Mouse (Mus musculus) neural tube, embryonic 12.5 days (tissue): Measurements from ENCODE around the gene Kif2a. TPM values are rescaled to one million over a fixed set of nuclear protein-coding genes. Genes with fewer than 3 reads are reported as not detected.
A peak's percentile ranks its signal among the peaks of the same experiment; 100 is the strongest.
"Not testable (repeated sequence)": the region's sequence is repeated elsewhere in the genome, so short reads cannot be mapped to it uniquely, and the experiment has no call there.

ENCODE experiments used
- ATAC-seq: fragments of 200-750 bp; cut with Nextera tagmentation; 2 replicates; pipeline ENCODE4 v1.8.0; 2017; ENCODE audit warnings: low read depth, mild to moderate bottlenecking, moderate TSS enrichment, moderate library complexity; ENCODE audit not compliant: low FRiP score
- H3K27ac ChIP-seq: fragments of 300-500 bp; sonication (generic); 2 replicates; pipeline ENCODE4 v1.5.1; 2016
- H3K27me3 ChIP-seq: fragments of 300-500 bp; sonication (generic); replicated peaks from 2 replicates; pipeline ENCODE4 v1.6.1; 2016; ENCODE audit warnings: mild to moderate bottlenecking
- H3K36me3 ChIP-seq: fragments of 300-500 bp; sonication (generic); 2 replicates; pipeline ENCODE4 v1.6.1; 2016; ENCODE audit warnings: mild to moderate bottlenecking
- H3K4me1 ChIP-seq: fragments of 300-500 bp; sonication (generic); 2 replicates; pipeline ENCODE4 v1.6.1; 2016
- H3K4me2 ChIP-seq: fragments of 300-500 bp; sonication (generic); replicated peaks from 2 replicates; pipeline ENCODE4 v1.6.1; 2016; ENCODE audit warnings: mild to moderate bottlenecking
- H3K4me3 ChIP-seq: fragments of 300-500 bp; sonication (generic); 2 replicates; pipeline ENCODE4 v1.5.1; 2016
- H3K9ac ChIP-seq: fragments of 300-500 bp; sonication (generic); 2 replicates; pipeline ENCODE4 v1.6.1; 2016; ENCODE audit warnings: mild to moderate bottlenecking
- H3K9me3 ChIP-seq: fragments of 300-500 bp; sonication (generic); 2 replicates; pipeline ENCODE4 v1.6.1; 2016; ENCODE audit warnings: mild to moderate bottlenecking
- WGBS: fragments of 180-500 bp; shearing (Covaris S2); methylation state at CpG from one replicate; pipeline ENCODE4 v1.1.7; 2016; 5-methylcytosine and 5-hydroxymethylcytosine counted together
- polyA plus RNA-seq: library from polyadenylated mRNA; unstranded; fragments of >200 nt; fragmentation: Nextera tagmentation; extraction: Ambion mirVana; gene quantifications from 2 replicates; pipeline ENCODE4 v1.2.1, GENCODE M21; 2016

Gene Kif2a
- polyA plus RNA-seq, 1 experiment from 2014 or later: 41.4 TPM

DNA sequence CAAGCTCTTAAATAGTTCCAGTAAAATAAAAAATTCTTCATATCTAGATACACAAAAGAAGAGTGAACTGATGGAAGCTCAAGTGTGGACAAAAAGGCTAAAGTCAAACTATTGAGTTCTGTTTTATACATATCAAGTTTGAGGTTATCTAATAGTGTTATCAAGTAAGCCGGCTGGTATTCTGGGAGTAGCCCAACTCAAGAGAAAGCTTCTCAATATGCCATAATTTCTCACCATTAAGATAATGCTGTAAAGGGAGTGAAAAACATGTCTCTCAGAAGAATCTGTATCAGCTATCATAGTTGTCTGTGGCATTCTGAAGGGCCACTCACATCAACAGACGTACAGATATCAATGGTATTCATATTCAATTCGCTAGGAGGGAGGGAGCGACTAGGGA is 13.8 kb downstream of the Kif2a start:
- no peaks in the 10 kb centered on the region for H3K4me1 ChIP-seq
- no peaks in the 10 kb centered on the region for H3K27me3 ChIP-seq
- H3K9me3 ChIP-seq: no peaks in the 10 kb centered on the region
- H3K36me3 ChIP-seq: no peaks in the 10 kb centered on the region
- no peak overlapping the region for H3K4me3 ChIP-seq
- no peak overlapping the region for H3K4me2 ChIP-seq
- ATAC-seq: no peak
- no peak overlapping the region for H3K9ac ChIP-seq
- H3K27ac ChIP-seq: no peak overlapping the region
- WGBS: 90% methylated on average over 4 of the region's 4 CpGs

GRCm38 (mm10) chr13:107003211-107003610 is 18.7 kb downstream of the Kif2a start:
- no peak overlapping the region for H3K4me2 ChIP-seq
- no peaks in the 10 kb centered on the region for H3K27me3 ChIP-seq
- no peaks in the 10 kb centered on the region for H3K9me3 ChIP-seq
- no peak overlapping the region for H3K9ac ChIP-seq
- H3K27ac ChIP-seq: no peak overlapping the region
- whole genome bisulfite sequencing: 92% methylated on average over 2 of the region's 2 CpGs
- ATAC-seq: no peak
- H3K36me3 ChIP-seq: no peaks in the 10 kb centered on the region
- H3K4me1 ChIP-seq: no peaks in the 10 kb centered on the region
- no peak overlapping the region for H3K4me3 ChIP-seq

GRCm38 (mm10) chr13:106998671-106999070 is 23.3 kb downstream of the Kif2a start:
- Histone ChIP-seq H3K4me3 (no peak overlapping the region), H3K27me3 (no peaks in the 10 kb centered on the region), H3K4me1 (no peaks in the 10 kb centered on the region), H3K9me3 (no peaks in the 10 kb centered on the region), H3K4me2 (no peak overlapping the region), H3K27ac (no peak overlapping the region), H3K9ac (no peak overlapping the region), H3K36me3 (no peaks in the 10 kb centered on the region)
- WGBS: 93% methylated on average over 5 of the region's 5 CpGs
- no peak for ATAC-seq

DNA sequence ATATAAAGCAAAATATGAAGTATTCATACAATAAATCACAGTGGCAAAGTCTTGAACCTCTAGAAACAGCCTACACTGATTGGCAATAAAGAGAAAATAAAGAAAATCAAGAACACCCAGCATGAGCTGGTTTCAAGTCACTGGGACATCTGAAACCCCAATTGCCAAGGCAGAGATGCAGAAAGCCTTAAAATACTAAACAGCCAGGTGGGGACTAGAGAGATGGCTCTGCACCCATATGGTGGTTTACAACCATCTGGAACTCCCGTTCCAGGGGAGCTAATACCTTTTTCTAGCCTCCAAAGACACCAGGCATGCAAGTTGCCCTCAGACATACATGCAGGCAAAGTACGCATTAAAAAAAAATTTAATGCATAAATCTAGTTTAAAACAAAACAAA is 23.9 kb downstream of the Kif2a start:
- Histone ChIP-seq H3K4me1 (no peaks in the 10 kb centered on the region), H3K4me2 (no peak overlapping the region), H3K27ac (no peak overlapping the region), H3K36me3 (no peaks in the 10 kb centered on the region; the same call in 1 of the 2 replicates), H3K9me3 (no peaks in the 10 kb centered on the region), H3K9ac (no peak overlapping the region), H3K4me3 (no peak overlapping the region), H3K27me3 (no peaks in the 10 kb centered on the region)
- no peak for ATAC-seq
- WGBS: 87% methylated on average over 2 of the region's 2 CpGs

- H3K27ac ChIP-seq, H3K4me2 ChIP-seq, H3K4me3 ChIP-seq, H3K9me3 ChIP-seq, H3K4me1 ChIP-seq, ATAC-seq, H3K9ac ChIP-seq, H3K36me3 ChIP-seq, H3K27me3 ChIP-seq: not testable (repeated sequence)
- WGBS: 88% methylated on average over 4 of the region's 4 CpGs
Measured at GRCm38 (mm10) chr13:106997557-106997956, 24.4 kb downstream of the Kif2a start.

- no peak overlapping the region for H3K4me2 ChIP-seq
- no peak overlapping the region for H3K27ac ChIP-seq
- H3K9ac ChIP-seq: no peak overlapping the region
- 93% methylated on average over 2 of the region's 2 CpGs for WGBS
- H3K4me1 ChIP-seq: no peaks in the 10 kb centered on the region
- no peaks in the 10 kb centered on the region for H3K9me3 ChIP-seq
- no peaks in the 10 kb centered on the region for H3K27me3 ChIP-seq
- H3K36me3 ChIP-seq: no peaks in the 10 kb centered on the region; the same call in 1 of the 2 replicates
- ATAC-seq: no peak
- no peak overlapping the region for H3K4me3 ChIP-seq
Measured at GRCm38 (mm10) chr13:106996891-106997290, 25.0 kb downstream of the Kif2a start.

- Histone ChIP-seq H3K9me3 (no peaks in the 10 kb centered on the region), H3K9ac (no peak overlapping the region), H3K36me3 (peaks cover 42% of the 10 kb centered on the region), H3K4me3 (no peak overlapping the region), H3K4me1 (no peaks in the 10 kb centered on the region), H3K4me2 (no peak overlapping the region), H3K27ac (no peak overlapping the region), H3K27me3 (no peaks in the 10 kb centered on the region)
- no peak for ATAC-seq
- WGBS: 93% methylated on average over 4 of the region's 4 CpGs
Measured at GRCm38 (mm10) chr13:106961496-106961895, 60.4 kb downstream of the Kif2a start.

DNA sequence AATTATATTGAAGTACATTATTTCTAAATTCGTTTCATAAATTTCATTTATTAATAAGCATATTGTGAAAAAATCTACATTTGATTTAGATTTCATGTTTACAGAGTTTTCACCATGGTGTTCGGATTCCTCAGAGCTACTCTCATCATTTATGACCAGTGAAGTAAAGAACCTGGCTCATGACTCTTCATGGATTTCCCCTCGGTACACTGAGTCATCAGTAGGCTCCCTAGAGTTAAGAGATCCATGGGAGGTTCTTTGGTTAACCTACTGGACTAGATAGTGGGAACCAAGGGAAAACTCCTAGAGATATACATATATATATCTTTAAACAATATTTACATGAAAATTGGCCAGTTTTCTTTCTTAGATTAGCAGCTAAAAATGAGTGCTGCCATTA is 61.4 kb downstream of the Kif2a start:
- no peak for ATAC-seq
- Histone ChIP-seq H3K9ac (no peak overlapping the region), H3K9me3 (no peaks in the 10 kb centered on the region), H3K4me3 (no peak overlapping the region), H3K27me3 (no peaks in the 10 kb centered on the region), H3K4me2 (no peak overlapping the region), H3K36me3 (peaks cover 44% of the 10 kb centered on the region), H3K4me1 (no peaks in the 10 kb centered on the region), H3K27ac (no peak overlapping the region)
- 87% methylated on average over 3 of the region's 3 CpGs for WGBS

GRCm38 (mm10) chr13:106958286-106958685 is 63.6 kb downstream of the Kif2a start:
- no peak overlapping the region for H3K9ac ChIP-seq
- peaks cover 46% of the 10 kb centered on the region for H3K36me3 ChIP-seq
- H3K9me3 ChIP-seq: no peaks in the 10 kb centered on the region
- H3K4me3 ChIP-seq: no peak overlapping the region
- WGBS: 90% methylated on average over 3 of the region's 3 CpGs
- H3K27me3 ChIP-seq: no peaks in the 10 kb centered on the region
- no peaks in the 10 kb centered on the region for H3K4me1 ChIP-seq
- no peak for ATAC-seq
- H3K27ac ChIP-seq: no peak overlapping the region
- no peak overlapping the region for H3K4me2 ChIP-seq

DNA sequence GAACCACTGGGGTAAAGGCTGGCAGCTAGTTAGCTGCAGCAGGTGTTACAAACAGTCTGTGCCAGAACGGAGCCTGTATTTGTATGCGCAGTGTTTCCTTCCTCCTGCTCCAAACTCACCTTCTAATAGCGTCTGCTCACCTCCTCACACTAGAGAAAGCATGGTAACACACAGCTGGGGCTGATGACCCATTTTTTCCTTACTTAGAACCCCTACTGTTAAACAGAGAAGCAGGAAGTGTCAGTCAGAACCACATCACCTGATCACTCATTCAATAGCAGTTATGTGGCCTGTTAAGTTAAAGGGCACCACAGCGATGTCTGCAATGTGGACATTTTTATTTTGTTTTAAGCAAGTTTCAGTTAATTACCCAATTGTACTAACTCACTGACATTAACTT is 64.4 kb downstream of the Kif2a start:
- ATAC-seq: no peak
- no peak overlapping the region for H3K4me2 ChIP-seq
- H3K36me3 ChIP-seq: peaks cover 45% of the 10 kb centered on the region
- no peak overlapping the region for H3K4me3 ChIP-seq
- H3K27ac ChIP-seq: no peak overlapping the region
- H3K27me3 ChIP-seq: no peaks in the 10 kb centered on the region
- WGBS: 92% methylated on average over 4 of the region's 4 CpGs
- H3K4me1 ChIP-seq: no peaks in the 10 kb centered on the region
- H3K9me3 ChIP-seq: no peaks in the 10 kb centered on the region
- no peak overlapping the region for H3K9ac ChIP-seq

- Histone ChIP-seq H3K27me3 (no peaks in the 10 kb centered on the region), H3K4me1 (no peaks in the 10 kb centered on the region), H3K9ac (no peak overlapping the region), H3K4me2 (no peak overlapping the region), H3K4me3 (no peak overlapping the region), H3K27ac (no peak overlapping the region), H3K9me3 (no peaks in the 10 kb centered on the region), H3K36me3 (peaks cover 55% of the 10 kb centered on the region)
- no peak for ATAC-seq
- 91% methylated on average over 3 of the region's 3 CpGs for WGBS
Measured at GRCm38 (mm10) chr13:106954880-106955279, 67.0 kb downstream of the Kif2a start.

DNA sequence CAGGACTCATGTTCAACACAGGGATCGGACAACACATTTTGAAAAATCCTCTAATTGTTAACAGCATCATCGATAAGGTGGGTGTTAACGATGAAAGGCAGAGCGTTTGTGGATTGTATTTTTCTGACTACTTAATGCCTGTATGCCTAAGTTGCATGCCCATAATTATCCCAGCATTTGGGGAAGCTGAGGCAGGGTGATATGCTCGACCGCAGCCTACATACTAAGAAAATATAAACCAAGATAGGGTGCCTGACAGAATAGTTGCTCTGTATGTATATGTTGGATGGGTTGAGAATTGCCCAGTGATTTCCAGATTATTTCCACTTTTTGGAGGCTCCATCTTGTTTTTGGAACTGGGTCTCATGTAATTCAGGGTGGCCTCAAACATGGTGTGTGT is 74.3 kb downstream of the Kif2a start:
- ATAC-seq: no peak
- H3K9ac ChIP-seq: peak overlapping the region; percentile 80
- no peaks in the 10 kb centered on the region for H3K9me3 ChIP-seq
- peaks cover 11% of the 10 kb centered on the region for H3K4me1 ChIP-seq
- H3K4me3 ChIP-seq: peak overlapping the region; percentile 70
- 8% methylated on average over 6 of the region's 6 CpGs for WGBS
- H3K27me3 ChIP-seq: no peaks in the 10 kb centered on the region
- peaks cover 22% of the 10 kb centered on the region for H3K36me3 ChIP-seq
- peak overlapping the region; percentile 65 for H3K4me2 ChIP-seq
- H3K27ac ChIP-seq: no peak overlapping the region

- under 1% methylated on average over 68 of the region's 68 CpGs for WGBS
Measured at GRCm38 (mm10) chr13:106946594-106947540, 75.1 kb downstream of the Kif2a start, which contains the start of gene Dimt1. Gene Dimt1 (plus strand): TSS chr13:106947127.

More at GRCm38 (mm10) chr13:106946594-106947540, 75.1 kb downstream of the Kif2a start, which contains the start of gene Dimt1:
- Histone ChIP-seq H3K4me1 (peaks cover 11% of the 10 kb centered on the region), H3K9me3 (no peaks in the 10 kb centered on the region), H3K9ac (peak within 1 kb of the TSS; percentile 80), H3K27ac (peak within 1 kb of the TSS; percentile 54), H3K36me3 (peaks cover 15% of the 10 kb centered on the region; the same call in 1 of the 2 replicates), H3K27me3 (no peaks in the 10 kb centered on the region), H3K4me2 (peak within 1 kb of the TSS; percentile 65), H3K4me3 (peak within 1 kb of the TSS; percentile 70)
- ATAC-seq: peak; percentile 99
